Mouse (Mus musculus): Measurements from ENCODE around the gene Nmd3. TPM values are rescaled to one million over a fixed set of nuclear protein-coding genes. Genes with fewer than 3 reads are reported as not detected.

Nmd3 gene
- polyA plus RNA-seq (2012; ENCODE audit: insufficient read depth, insufficient read length, low replicate concordance, missing spikeins) = not detected in 2 replicates

DNA sequence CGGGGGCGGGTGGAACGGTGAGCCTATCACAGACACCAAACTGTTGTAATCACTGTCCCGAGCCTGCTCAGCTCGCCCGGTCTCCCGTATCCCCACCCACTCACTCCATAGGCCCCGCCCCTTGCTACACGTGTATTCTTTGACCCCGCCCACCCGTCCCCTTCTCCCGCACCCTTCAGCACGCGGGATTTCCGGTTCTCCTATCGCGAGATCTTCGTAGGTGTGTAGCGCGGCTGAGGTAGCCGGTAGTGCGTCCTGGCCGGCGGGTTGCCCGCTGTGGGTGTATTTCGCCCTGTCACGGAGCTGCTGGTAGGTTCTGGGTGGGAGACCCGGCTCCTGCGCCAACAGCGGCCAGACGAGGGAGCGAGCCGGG, at the start of gene Nmd3:
Nmd3 (plus strand) TSS at position 172 of the 373 bp plus-strand sequence.
- 0% methylated on average over 33 of the region's 33 CpGs for WGBS
- Histone ChIP-seq H3K4me1 (ENCODE audit: control insufficient read depth, insufficient read depth, low read length) (no peaks in the 10 kb centered on the region), H3K27ac (ENCODE audit: insufficient read depth, low read depth, low read length) (peak within 1 kb of the TSS; percentile 5; the same call in 1 of the 2 replicates), H3K4me3 (ENCODE audit: insufficient read depth, low read depth, low read length) (peak within 1 kb of the TSS; percentile 85)
- TF ChIP-seq CTCF (IDR thresholded peaks at IDR 0.05; ENCODE audit: insufficient read depth, low read depth, low read length) (no peak), POLR2A (IDR thresholded peaks at IDR 0.05; ENCODE audit: insufficient read depth, low read depth, low read length) (peak; percentile 84)

DNA sequence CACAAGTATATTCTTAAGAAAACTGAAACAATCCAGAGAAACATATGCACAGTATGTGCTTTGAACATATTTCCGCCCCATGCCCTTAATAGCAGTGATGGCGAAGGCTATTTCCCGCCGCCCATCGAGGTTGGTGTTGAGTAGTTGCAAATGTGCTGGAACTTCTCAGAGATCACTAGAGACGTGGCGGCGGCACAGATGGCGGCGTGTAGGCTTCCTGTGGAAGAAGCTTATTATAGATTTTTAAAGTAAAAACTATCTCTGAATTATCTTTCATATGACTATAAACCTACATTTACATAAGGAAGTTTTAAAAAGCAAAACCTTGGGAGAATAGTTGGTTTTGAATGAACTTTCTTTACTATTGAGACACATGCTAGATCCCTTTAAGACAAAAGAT, 48.4 kb upstream of the Nmd3 start:
- WGBS = 98% methylated on average over 10 of the region's 10 CpGs

DNA sequence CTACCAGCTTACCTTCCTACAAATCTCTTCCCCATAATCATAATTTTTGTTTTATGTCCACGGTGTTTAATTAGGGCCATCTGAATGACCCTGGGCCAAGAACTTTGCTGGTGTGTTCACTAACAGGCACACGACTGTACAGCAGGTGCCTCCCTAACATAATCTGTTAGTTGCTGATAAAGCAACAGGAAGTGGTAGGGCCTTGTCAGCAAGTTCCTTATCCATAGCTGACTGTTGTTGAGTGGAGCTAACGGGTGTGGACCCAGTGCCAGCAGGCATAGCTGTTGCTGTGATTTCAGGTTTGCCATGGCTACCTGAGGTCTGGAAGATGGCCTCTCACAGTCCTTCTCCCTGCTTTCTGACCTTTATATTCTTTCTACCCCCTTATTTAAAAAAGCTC, 47.6 kb upstream of the Nmd3 start:
- WGBS = 90% methylated on average over 3 of the region's 3 CpGs
- Histone ChIP-seq H3K27ac (ENCODE audit: insufficient read depth, low read depth, low read length) (no peak overlapping the region), H3K4me1 (ENCODE audit: control insufficient read depth, insufficient read depth, low read length) (no peaks in the 10 kb centered on the region), H3K4me3 (ENCODE audit: insufficient read depth, low read depth, low read length) (no peak overlapping the region)
- TF ChIP-seq CTCF (IDR thresholded peaks at IDR 0.05; ENCODE audit: insufficient read depth, low read depth, low read length) = no peak
- no peak for TF ChIP-seq POLR2A (IDR thresholded peaks at IDR 0.05; ENCODE audit: insufficient read depth, low read depth, low read length)

More for the DNA sequence above, 48.4 kb upstream of the Nmd3 start:
- Histone ChIP-seq H3K27ac (ENCODE audit: insufficient read depth, low read depth, low read length) (no peak overlapping the region), H3K4me3 (ENCODE audit: insufficient read depth, low read depth, low read length) (no peak overlapping the region), H3K4me1 (ENCODE audit: control insufficient read depth, insufficient read depth, low read length) (no peaks in the 10 kb centered on the region)
- TF ChIP-seq CTCF (IDR thresholded peaks at IDR 0.05; ENCODE audit: insufficient read depth, low read depth, low read length) (no peak), POLR2A (IDR thresholded peaks at IDR 0.05; ENCODE audit: insufficient read depth, low read depth, low read length) (no peak)

DNA sequence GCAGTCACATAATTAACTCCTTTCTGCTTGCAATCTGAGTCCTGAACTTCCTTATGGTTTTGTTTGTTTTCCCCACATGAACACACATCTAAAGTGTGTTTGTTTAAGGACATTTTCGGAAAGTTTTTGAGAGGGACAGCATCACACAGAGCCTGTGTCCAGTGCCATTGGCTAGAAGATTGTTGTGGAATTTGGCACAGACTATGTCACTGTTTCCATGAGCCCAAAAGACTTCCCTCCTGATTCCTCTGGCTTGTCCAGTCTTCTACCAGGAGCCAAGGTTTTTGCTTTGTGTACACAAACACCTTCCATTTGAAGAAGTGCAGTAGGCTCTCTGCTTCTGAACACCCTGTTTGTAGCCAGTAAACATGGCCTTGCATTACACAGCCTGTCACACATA, 32.0 kb upstream of the Nmd3 start:
- no peaks in the 10 kb centered on the region for H3K4me1 ChIP-seq (ENCODE audit: control insufficient read depth, insufficient read depth, low read length)
- H3K4me3 ChIP-seq (ENCODE audit: insufficient read depth, low read depth, low read length) = no peak overlapping the region
- no peak for TF ChIP-seq POLR2A (IDR thresholded peaks at IDR 0.05; ENCODE audit: insufficient read depth, low read depth, low read length)
- TF ChIP-seq CTCF (IDR thresholded peaks at IDR 0.05; ENCODE audit: insufficient read depth, low read depth, low read length) = no peak
- no peak overlapping the region for H3K27ac ChIP-seq (ENCODE audit: insufficient read depth, low read depth, low read length)
- WGBS = 73% methylated on average over 1 of the region's 1 CpGs

DNA sequence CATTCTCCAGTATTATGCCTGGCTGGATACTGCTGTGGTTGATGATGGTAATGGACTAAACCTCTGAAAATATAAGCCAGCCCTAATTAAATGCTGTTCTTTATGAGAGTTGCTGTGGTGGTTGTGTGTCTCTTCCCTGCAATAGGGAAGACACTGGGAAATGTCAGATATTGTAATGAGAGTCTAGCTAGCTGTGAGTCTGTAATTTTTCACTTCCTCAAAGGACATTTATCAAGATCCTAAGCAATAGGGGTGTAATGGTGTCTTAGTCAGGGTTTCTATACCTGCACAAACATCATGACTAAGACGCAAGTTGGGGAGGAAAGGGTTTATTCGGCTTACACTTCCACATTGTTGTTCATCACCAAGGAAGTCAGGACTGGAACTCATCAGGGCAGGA, 30.8 kb upstream of the Nmd3 start:
- 97% methylated on average over 2 of the region's 2 CpGs for WGBS
- TF ChIP-seq POLR2A (IDR thresholded peaks at IDR 0.05; ENCODE audit: insufficient read depth, low read depth, low read length) (no peak), CTCF (IDR thresholded peaks at IDR 0.05; ENCODE audit: insufficient read depth, low read depth, low read length) (no peak)
- Histone ChIP-seq H3K4me1 (ENCODE audit: control insufficient read depth, insufficient read depth, low read length) (no peaks in the 10 kb centered on the region), H3K27ac (ENCODE audit: insufficient read depth, low read depth, low read length) (no peak overlapping the region), H3K4me3 (ENCODE audit: insufficient read depth, low read depth, low read length) (no peak overlapping the region)

DNA sequence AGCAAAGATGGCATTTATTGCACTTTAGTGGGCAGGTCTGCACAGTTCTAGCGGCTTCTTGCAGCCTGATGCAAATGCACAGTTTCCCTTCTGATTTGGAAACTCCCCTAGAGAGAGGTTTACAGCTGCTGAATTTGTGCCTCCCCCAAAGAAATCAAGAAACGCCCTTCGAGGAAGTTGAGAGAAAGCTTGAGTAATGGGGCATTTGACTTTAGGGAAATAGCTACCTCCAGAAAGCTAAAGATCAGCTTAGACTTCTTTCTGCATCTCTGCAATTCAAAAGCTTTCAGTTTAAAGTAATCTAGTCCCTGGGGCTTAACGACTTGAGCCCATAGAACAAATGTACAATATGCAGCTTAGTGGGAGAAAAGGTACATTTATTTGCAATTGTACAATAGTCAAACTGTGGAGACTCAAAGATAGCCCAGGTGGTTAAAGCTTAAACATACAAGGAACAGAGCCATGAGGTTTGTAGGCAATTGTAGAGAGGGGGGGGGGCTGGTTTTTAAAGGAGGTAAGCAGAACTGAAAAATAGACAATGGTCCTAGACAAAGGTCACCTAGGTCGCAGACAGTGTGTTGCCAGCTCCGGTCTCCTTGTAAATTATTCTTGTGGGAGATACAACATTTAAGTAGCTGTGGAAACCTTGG, 21.8 kb upstream of the Nmd3 start:
- Histone ChIP-seq H3K27ac (ENCODE audit: insufficient read depth, low read depth, low read length) (no peak overlapping the region), H3K4me1 (ENCODE audit: control insufficient read depth, insufficient read depth, low read length) (no peaks in the 10 kb centered on the region), H3K4me3 (ENCODE audit: insufficient read depth, low read depth, low read length) (no peak overlapping the region)
- TF ChIP-seq CTCF (IDR thresholded peaks at IDR 0.05; ENCODE audit: insufficient read depth, low read depth, low read length) (no peak), POLR2A (IDR thresholded peaks at IDR 0.05; ENCODE audit: insufficient read depth, low read depth, low read length) (no peak)
- 35% methylated on average over 6 of the region's 6 CpGs for WGBS

DNA sequence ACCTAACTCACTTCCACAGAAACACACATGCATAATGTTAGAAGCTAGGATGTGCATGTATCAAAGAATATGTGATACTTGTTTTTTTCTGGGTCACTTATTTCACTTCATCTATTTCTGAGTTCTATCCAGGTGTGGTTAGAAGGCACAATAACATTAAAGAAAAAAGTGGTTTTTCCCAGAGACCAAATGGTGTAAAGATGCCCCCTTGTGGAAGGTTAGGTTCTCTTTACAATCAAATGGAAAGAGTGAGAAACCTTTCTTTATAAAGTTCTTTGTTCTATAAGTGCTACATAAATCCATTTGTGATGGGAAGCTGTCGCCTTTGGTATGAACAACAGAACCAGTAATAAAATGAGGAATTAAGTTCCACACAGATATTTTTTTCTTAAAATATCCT, 19.9 kb upstream of the Nmd3 start:
- no peak for TF ChIP-seq POLR2A (IDR thresholded peaks at IDR 0.05; ENCODE audit: insufficient read depth, low read depth, low read length)
- no peak overlapping the region for H3K27ac ChIP-seq (ENCODE audit: insufficient read depth, low read depth, low read length)
- no peak overlapping the region for H3K4me3 ChIP-seq (ENCODE audit: insufficient read depth, low read depth, low read length)
- WGBS = 63% methylated on average over 1 of the region's 1 CpGs
- no peaks in the 10 kb centered on the region for H3K4me1 ChIP-seq (ENCODE audit: control insufficient read depth, insufficient read depth, low read length)

DNA sequence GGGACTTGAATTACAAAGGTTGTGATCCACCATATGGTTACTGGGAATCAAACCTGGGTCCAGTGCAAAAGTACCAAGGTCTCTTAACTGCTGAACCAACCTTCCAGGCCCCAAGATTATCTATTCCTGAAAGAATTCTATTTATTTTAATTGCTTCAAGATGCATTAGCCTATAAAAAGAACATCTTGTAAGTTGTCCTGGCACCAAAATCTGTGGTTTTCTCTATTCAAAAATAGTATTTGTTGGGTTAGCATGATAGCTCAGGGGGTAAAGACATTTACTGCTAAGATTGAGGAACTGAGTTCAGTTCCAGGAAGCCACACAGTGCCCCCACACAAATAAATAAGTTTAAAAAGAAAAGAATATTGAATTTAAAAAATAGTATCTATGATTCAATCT, 19.4 kb upstream of the Nmd3 start:
- no peak overlapping the region for H3K27ac ChIP-seq (ENCODE audit: insufficient read depth, low read depth, low read length)
- TF ChIP-seq POLR2A (IDR thresholded peaks at IDR 0.05; ENCODE audit: insufficient read depth, low read depth, low read length) (no peak), CTCF (IDR thresholded peaks at IDR 0.05; ENCODE audit: insufficient read depth, low read depth, low read length) (no peak)
- H3K4me1 ChIP-seq (ENCODE audit: control insufficient read depth, insufficient read depth, low read length) = no peaks in the 10 kb centered on the region
- H3K4me3 ChIP-seq (ENCODE audit: insufficient read depth, low read depth, low read length) = no peak overlapping the region

DNA sequence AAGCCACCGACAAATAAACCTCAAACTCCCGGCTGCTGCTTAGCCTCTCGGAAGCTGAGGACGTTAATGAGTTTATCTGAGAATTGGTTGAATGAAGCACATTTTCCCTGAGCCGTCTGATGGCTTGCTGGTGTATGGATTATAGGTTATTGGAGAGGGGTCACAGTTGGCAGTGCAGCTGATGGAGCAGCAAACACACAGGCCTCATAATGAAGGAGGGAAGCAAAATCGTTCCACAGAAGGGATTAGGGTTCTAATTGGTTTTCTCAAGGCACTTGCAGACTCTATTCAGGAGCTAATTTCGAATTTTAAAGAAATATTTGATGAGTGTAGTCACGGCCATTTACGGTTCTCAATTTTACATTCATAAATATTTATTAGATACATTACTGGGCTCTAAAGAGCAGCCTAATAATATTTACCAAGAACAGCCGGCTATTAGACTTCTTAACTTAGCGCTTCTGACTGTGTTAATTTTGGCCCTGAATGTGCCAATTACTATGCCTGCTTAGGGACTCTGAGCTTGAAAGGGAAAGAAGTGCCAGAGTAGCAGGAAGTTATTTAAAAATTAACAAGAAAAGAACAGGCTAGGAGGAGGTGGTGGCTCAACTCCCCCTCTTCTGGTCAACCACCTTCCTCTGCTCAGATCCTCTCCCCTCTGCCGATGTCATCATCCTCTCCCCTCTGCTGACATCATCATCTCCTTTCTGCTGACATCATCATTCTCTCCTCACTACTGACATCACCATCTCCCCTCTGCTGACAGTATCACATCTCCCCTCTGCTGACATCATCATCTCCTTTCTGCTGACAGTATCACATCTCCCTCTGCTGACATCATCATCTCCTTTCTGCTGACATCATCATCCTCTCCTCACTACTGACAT, 12.5 kb upstream of the Nmd3 start:
- H3K4me3 ChIP-seq (ENCODE audit: insufficient read depth, low read depth, low read length) = no peak overlapping the region
- no peak for TF ChIP-seq POLR2A (IDR thresholded peaks at IDR 0.05; ENCODE audit: insufficient read depth, low read depth, low read length)
- H3K4me1 ChIP-seq (ENCODE audit: control insufficient read depth, insufficient read depth, low read length) = no peaks in the 10 kb centered on the region
- WGBS = 11% methylated on average over 12 of the region's 12 CpGs
- peak overlapping the region; percentile 33 for H3K27ac ChIP-seq (ENCODE audit: insufficient read depth, low read depth, low read length)
